Mouse (Mus musculus) MEL-GATA-1-ER (cell line): Measurements from ENCODE around the gene Cdh23.

Source experiments
- DNase-seq: peaks from one replicate; pipeline ENCODE4 v3.0.0-alpha.2; 2012; ENCODE audit warnings: low read depth; ENCODE audit errors: extremely low read depth

Cdh23 gene

GRCm38 (mm10) chr10:60370601-60371061, 325.7 kb downstream of the Cdh23 start:
- no peak for DNase-seq

DNA sequence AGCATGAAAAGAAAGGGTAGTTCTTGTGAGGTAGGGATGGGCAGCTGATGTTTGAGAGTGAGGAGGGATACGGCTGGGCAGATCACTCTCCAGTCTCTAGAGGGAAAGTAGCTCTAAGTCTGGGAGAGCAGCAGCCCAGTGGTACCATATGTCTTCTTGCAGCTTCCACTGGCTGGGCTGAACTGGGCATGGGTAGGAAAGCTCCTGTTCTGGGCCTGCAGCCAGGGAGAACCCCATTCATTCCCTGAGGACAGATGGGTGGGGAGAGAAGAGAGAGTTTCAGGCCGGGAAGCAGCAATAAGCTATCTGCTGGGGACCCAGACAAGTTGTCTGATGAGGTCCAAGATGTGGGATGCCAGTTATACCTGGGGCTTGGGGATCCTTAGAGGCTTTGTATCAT, 326.2 kb downstream of the Cdh23 start:
- DNase-seq, result no peak

DNA sequence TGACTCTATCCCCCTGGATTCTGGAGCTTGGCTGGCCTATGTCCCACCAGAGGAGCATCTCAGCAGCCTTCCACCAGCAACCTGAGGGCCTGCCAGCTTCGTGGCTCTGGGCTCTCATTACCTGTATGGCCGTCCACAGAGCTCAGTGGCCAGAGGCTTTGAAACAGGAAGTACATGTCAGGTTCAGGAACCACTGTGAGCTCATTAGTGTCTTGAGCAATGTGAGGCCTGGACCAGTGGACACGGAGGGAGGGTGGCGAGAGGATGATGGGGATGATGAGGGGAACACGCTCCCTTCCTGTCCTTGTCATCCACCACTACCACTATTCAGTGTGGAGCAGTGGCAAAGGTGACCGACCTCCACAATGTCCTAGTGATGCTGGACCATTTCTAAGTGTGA, 326.9 kb downstream of the Cdh23 start:
- DNase-seq, result no peak

DNA sequence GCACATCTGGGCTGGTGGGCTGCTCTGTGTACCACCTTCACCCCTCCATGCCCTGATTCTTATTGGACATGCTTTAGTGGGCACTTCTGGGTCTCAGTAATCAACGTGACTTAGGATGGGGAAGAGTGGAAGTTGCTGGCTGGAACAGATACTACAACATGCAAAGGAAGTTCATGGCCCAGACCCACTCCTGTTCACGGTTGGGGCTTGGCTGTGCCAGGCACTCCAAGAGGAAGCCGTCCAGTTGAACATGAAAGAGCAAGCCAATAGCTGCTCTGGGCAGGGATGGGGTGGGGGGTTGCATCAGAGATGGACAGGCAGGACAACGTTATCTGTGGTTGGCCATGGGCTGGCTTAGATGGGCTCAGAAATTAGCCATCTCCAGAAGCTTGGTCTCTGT, 328.4 kb downstream of the Cdh23 start:
- DNase-seq, result no peak

- DNase-seq, result no peak
Measured at GRCm38 (mm10) chr10:60367145-60367544, 329.1 kb downstream of the Cdh23 start.

DNA sequence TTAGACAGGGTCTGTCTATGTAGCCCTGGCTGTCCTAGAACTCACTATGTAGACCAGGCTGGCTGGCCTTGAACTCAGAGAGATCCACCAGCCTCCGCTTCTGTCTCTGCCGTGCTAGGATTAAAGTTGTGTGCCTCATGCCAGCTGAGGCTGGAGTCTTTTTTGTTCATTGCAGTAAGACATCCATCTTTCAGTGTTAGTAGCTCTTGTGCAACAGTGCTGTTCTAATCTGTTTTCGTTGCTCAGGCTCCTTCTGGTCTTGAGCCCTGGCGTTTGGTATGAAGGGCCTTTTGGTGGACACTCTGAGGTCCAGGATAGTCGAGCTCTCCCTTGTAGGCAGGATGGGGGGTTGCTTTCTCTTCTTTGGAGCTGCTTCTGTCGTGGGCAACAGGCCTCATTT, 332.9 kb downstream of the Cdh23 start:
- DNase-seq, result no peak

GRCm38 (mm10) chr10:60362310-60362628, 334.0 kb downstream of the Cdh23 start:
- DNase-seq, result no peak

DNA sequence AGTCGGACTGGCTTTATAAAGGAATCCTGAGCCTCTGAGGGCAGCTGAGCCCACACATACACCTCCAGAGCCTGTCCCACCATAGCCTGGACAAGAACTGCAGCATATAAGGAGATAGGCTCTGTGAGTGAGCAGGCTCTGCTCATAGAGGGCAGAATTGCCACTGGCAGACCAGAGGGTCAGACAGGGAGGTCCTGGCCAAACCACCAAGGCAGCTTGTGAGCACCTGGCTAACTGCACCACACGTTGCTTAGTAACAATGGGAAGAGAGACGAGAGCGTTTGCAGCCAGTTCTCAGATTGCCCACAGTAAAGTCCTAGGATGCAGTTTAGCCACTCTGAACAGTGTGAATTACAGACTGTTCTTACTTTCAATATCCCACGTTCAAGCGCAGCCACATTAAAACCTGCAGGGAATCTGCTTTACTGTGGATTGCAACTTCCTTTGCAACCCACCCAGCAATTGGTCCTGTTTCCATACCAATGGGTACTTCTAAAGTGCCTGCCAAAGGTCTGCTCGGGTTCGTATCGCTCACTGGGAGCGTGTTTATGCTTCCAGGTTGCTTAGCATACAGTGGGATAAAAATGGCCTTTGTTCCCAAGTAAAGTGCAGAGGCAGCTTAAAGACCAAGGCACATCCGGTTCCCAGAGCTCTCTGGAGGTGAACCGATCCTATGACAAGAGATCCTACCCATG, 334.5 kb downstream of the Cdh23 start:
- no peak for DNase-seq

- no peak for DNase-seq
Measured at GRCm38 (mm10) chr10:60358776-60359175, 337.5 kb downstream of the Cdh23 start.

GRCm38 (mm10) chr10:60357901-60358300, 338.4 kb downstream of the Cdh23 start:
- no peak for DNase-seq

DNA sequence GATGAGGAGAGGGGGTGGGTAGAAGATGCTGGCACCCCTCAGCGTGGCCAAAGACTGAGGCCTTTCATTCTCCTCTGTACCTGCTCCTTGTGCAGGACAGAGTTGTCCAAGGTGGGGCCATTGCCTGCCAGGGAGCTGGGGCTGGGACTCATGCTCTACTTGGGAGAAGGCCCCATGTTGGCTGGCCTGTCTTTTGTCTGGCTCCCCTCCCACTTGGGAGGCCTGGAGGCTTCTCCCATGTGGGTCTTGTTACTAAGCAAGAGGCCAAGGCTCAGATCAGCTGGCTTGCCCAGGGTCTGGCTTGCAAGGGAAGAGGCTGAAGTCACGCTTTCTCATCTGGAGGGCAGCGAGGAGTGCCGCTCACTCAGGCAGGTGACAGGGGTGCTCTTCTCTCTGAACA, 338.8 kb downstream of the Cdh23 start:
- DNase-seq, result no peak

GRCm38 (mm10) chr10:60354881-60355677, 341.2 kb downstream of the Cdh23 start:
- no peak for DNase-seq

GRCm38 (mm10) chr10:60354003-60354325, 342.3 kb downstream of the Cdh23 start:
- no peak for DNase-seq

GRCm38 (mm10) chr10:60353241-60354002, 342.9 kb downstream of the Cdh23 start:
- no peak for DNase-seq

DNA sequence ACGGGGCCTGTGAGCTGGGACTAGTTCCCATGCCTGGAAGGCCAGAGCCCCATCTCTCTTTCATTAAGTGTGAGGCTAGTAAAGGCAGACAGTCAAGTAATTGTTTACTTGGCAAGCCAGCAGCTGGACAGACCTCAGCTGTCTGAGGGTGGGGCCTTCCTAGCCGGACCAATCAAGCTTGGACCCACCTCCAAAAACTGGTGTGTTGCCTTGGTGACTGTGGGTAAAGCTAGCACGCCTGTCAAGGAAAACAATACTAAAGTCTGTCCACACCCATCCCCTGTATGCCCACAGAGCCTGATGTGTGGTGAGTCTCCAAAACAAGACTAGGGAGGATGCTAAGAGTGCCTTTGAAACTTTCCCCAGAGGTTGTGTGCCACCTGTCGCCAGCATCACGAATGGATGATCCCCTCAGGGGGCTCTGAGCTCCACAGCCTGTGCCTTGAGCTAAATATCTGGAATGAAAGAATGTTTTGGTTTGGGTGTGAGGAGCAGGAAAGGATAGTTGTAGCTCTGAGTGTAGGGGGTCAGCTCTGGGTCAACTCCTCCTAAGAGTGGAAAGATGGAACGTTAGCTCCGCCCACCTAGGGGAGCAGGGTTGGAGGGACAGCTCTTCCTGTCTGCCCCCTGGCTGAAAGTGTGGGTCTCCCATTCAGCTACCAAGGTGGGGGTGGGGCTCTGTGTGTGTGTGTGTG, 344.4 kb downstream of the Cdh23 start:
- no peak for DNase-seq

- no peak for DNase-seq
Measured at GRCm38 (mm10) chr10:60351248-60351647, 345.0 kb downstream of the Cdh23 start.

DNA sequence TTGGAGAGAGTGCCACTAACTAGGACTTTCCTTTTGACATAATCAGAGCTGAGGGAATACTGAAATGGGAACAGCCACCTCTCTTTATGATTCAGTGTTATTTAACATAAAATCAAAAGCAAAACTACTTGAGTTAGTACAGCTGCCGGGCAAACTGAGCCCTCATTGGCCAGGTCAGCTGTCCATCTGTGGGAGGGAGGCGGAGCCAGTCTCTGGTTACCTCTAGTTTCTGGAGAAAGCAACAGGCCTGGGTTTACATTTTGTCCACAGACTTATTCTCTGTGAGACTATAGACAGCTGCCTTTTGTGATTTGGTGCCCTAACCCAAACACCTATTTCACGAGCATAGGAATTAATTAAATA, 345.5 kb downstream of the Cdh23 start:
- DNase-seq, result peak; percentile 77

DNA sequence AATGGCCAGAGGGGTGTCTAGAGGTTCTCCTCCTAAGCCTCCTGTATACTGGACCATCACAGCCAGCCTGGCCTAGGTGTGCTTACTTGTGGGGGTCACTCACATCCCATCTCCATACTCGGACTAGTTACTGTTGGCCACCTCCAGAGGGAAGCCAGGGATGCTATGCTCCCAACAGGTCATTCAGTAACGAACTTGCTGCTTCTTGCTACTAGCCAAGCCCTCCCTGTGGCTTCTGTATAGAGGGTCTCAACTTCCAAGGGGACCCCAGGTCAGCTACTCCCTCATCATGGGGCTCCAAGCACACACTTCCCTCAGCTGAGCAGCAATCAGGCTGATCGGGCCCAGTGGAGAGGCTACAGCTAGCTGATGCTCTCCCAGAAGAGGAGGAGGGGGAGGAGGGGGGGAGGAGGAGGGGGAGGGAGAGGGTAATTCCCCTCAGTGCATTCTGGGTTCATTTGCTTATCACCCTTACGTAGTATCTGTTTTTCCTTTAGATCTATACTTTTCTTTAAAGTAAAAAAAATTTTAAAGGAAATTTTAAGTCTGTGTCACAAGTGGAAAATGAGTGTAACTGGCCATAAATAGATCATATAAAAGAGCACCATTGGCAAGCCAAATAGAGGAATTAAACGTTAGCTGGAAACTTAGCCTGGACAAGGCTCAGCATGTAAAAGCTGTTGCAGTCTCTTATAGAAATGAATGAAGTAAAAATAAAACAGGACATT, 346.0 kb downstream of the Cdh23 start:
- peak; percentile 29 for DNase-seq

DNA sequence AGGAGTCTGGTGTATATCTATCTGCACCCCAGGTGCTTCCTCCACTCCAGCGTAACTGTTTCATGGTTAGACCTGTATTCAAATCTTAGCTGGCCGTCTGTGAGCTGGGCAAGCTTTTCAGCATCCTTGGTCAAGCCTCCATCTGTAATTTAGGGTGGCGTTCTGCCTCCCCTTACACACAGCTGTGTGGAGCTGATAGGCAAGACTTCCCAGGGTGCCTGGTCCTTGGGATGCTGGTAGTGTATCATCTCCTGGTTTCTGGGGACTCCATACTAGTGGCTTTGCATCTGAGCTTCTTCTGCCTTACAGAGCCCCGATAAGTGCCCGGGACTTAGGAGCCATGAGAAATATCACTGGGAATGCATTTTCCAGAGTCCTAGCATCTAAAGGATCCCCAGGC, 346.6 kb downstream of the Cdh23 start:
- DNase-seq, result peak; percentile 24

- DNase-seq, result no peak
Measured at GRCm38 (mm10) chr10:60349056-60349455, 347.2 kb downstream of the Cdh23 start.
